In genomic region chr2:29237623-29238022, GRCm38 (mm10) we compare ENCODE assay signal across 8 mouse cellular contexts. TPM values are rescaled to one million over a fixed set of nuclear protein-coding genes. Genes with fewer than 3 reads are reported as not detected.
DNase-seq lines count a peak whose midpoint lies in the region; ATAC-seq and TF ChIP-seq lines count a peak whose summit lies in the region.

No protein-coding gene starts in this region.

- TF ChIP-seq CTCF in thymus, adult 2 months (IDR thresholded peaks at IDR 0.05; ENCODE audit: borderline replicate concordance, control insufficient read depth, extremely low read depth, insufficient read depth, low read length, poor library complexity) = peak; percentile 69; the same call in 1 of the 2 replicates

- no peak overlapping the region for H3K4me2 ChIP-seq in intestine, embryonic 14.5 days (ENCODE audit: low read length)
- no peak overlapping the region for H3K4me2 ChIP-seq in intestine, embryonic 16.5 days (ENCODE audit: low read depth, low read length)

- ATAC-seq in intestine, embryonic 14.5 days (replicated peaks; ENCODE audit: low FRiP score, low TSS enrichment, low read depth) = no peak
- no peak for ATAC-seq in intestine, embryonic 16.5 days
- peak; percentile 80 for ATAC-seq in megakaryocyte progenitor cell, adult 5-6 weeks (replicated peaks; ENCODE audit: poor library complexity)

- no peak for TF ChIP-seq POLR2A in thymus, adult 2 months (IDR thresholded peaks at IDR 0.05; ENCODE audit: control insufficient read depth, extremely low read depth, insufficient read depth, low read length, poor library complexity)

- peak; percentile 72 for DNase-seq in intestine, embryonic 14.5 days (ENCODE audit: low spot score)
- peak; percentile 71 for DNase-seq in ES-CJ7 (ENCODE audit: low read depth, low spot score)
- DNase-seq in c-Kit-positive CD71-positive TER-119-negative erythroid progenitor cells, embryonic 14.5 days (ENCODE audit: low read depth) = peak; percentile 32
- peak; percentile 87 for DNase-seq in gastrocnemius, adult 18-20 months (ENCODE audit: low spot score)
- peak; percentile 39 to 82 for DNase-seq in layer of hippocampus, adult 18-20 months (ENCODE audit: low spot score in 2 of 2)
- peak; percentile 50 for DNase-seq in thymus, adult 2 months

- no peaks in the 10 kb centered on the region for H3K36me3 ChIP-seq in intestine, embryonic 14.5 days (ENCODE audit: control insufficient read depth, insufficient read depth, low read length)
- H3K36me3 ChIP-seq in intestine, embryonic 16.5 days (ENCODE audit: control insufficient read depth, insufficient read depth, low read length) = no peaks in the 10 kb centered on the region
- H3K36me3 ChIP-seq in thymus, adult 2 months (ENCODE audit: control insufficient read depth, insufficient read depth, low read length) = no peaks in the 10 kb centered on the region

- no peak overlapping the region for H3K9ac ChIP-seq in intestine, embryonic 14.5 days (ENCODE audit: low read length)
- H3K9ac ChIP-seq in intestine, embryonic 16.5 days (ENCODE audit: low read depth, low read length) = no peak overlapping the region

- H3K4me1 ChIP-seq in intestine, embryonic 14.5 days (replicated peaks; ENCODE audit: control insufficient read depth, insufficient read depth, low read length) = no peaks in the 10 kb centered on the region
- H3K4me1 ChIP-seq in intestine, embryonic 16.5 days (ENCODE audit: control insufficient read depth, insufficient read depth, low read length) = no peaks in the 10 kb centered on the region
- H3K4me1 ChIP-seq in thymus, adult 2 months (replicated peaks; ENCODE audit: control insufficient read depth, insufficient read depth, low read length) = no peaks in the 10 kb centered on the region

- no peak overlapping the region for H3K4me3 ChIP-seq in intestine, embryonic 14.5 days (ENCODE audit: low read depth, low read length)
- H3K4me3 ChIP-seq in intestine, embryonic 16.5 days (ENCODE audit: low read length) = no peak overlapping the region
- H3K4me3 ChIP-seq in thymus, adult 2 months (ENCODE audit: control insufficient read depth, insufficient read depth, low read length) = no peak overlapping the region

- 29% methylated on average over 4 of the region's 4 CpGs for WGBS in intestine, embryonic 14.5 days
- 26% methylated on average over 4 of the region's 4 CpGs for WGBS in intestine, embryonic 16.5 days
- WGBS in thymus, adult 2 months = 44% methylated on average over 4 of the region's 4 CpGs

- H3K27ac ChIP-seq in intestine, embryonic 14.5 days (ENCODE audit: low read depth) = no peak overlapping the region
- H3K27ac ChIP-seq in intestine, embryonic 16.5 days (ENCODE audit: low read length) = no peak overlapping the region
- H3K27ac ChIP-seq in thymus, adult 2 months (ENCODE audit: control insufficient read depth, insufficient read depth, low read length) = no peak overlapping the region

- H3K27me3 ChIP-seq in intestine, embryonic 14.5 days (replicated peaks; ENCODE audit: control insufficient read depth, insufficient read depth, low read length) = 0 out of 2 replicates have a peak, but pooled peaks cover 5% of the 10 kb centered on the region
- no peaks in the 10 kb centered on the region for H3K27me3 ChIP-seq in intestine, embryonic 16.5 days (replicated peaks; ENCODE audit: control insufficient read depth, insufficient read depth, low read length)
- H3K27me3 ChIP-seq in thymus, adult 2 months (ENCODE audit: control insufficient read depth, insufficient read depth, low read length) = no peaks in the 10 kb centered on the region

- no peaks in the 10 kb centered on the region for H3K9me3 ChIP-seq in intestine, embryonic 14.5 days (ENCODE audit: control insufficient read depth, low read length)
- H3K9me3 ChIP-seq in intestine, embryonic 16.5 days (ENCODE audit: control insufficient read depth, low read length) = no peaks in the 10 kb centered on the region

RNA-seq across cellular contexts. Expression of gene Ntng2, which starts 15.2 kb away (rescaled TPM):
- polyA plus RNA-seq in intestine, embryonic 14.5 days (2014; fragmentation: Nextera tagmentation; extraction: Ambion mirVana) = 0.14 and 1.2 TPM in 2 replicates
- 0.06 TPM in 1 of 2 replicates, not detected in the other for polyA plus RNA-seq in intestine, embryonic 16.5 days (2015; fragmentation: Nextera tagmentation; extraction: Ambion mirVana)
- total RNA-seq in gastrocnemius, adult 18-20 months (2021) = 10 to 100 TPM; 22.3 to 31.2 TPM
- total RNA-seq in layer of hippocampus, adult 18-20 months (2021) = 100 to 1,000 TPM in 1 of 2 experiments, 10 to 100 TPM in 1; 94.3 to 102 TPM
- 9.4 and 9.9 TPM in 2 replicates for total RNA-seq in megakaryocyte progenitor cell, adult 5-6 weeks (2015)
- total RNA-seq in megakaryocyte progenitor cell, adult 5-6 weeks (2017) = 1.5 and 1.8 TPM in 2 replicates
- polyA plus RNA-seq in thymus, adult 2 months (2012; rRNA removed) = 26.0 and 29.7 TPM in 2 replicates

Comparison
In these comparisons a context has a peak if more than half of its experiments do, and no peak if none do; other contexts are left out.
1. DNase-seq: peak in every context shown above with its lines; median percentile 87 in gastrocnemius, adult 18-20 months; 72 in intestine, embryonic 14.5 days; 71 in ES-CJ7; 60 in layer of hippocampus, adult 18-20 months; 50 in thymus, adult 2 months; 32 in c-Kit-positive CD71-positive TER-119-negative erythroid progenitor cells, embryonic 14.5 days.